ENCODE assay signal across 8 mouse cellular contexts in the genomic region with DNA sequence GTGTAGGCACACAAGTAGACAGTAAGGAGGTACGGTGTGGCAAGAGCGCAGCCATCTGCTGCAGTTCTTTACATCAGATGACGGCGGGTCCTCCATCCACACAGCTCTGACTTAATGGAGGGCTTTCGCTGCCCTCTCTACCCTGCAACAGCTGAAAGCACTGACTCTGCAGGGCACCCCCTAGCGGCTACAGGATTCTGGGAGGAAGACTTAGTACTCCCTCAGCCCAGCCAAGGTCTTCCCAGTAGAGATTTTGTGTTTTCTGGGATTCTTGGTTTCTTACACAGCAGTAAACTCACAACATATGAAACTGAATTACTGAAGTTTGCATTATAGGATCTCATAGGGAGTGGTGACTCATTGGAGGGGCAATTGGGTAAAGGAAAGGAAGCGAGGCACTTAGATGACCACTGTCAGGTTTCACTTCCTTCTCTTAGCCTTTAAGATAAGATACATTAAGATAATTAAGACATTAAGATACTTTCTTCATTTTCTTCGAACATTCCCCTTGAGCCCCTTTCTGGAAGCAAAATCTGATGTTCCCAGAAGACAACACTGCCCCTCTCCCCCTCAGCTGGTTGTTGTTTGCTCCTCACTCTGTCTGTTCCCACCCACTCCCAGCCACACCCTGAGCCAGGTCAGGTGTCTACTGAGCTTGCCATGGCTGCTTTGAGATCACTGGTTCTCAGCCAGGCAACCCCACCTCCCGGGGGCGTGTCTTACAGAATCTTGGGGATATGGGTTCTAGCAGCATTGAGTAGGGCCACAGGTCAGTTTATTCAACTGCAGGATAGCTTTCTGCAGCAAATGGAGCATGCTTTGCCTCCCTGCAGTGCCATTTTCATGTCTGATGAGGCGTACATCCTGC. TPM values are rescaled to one million over a fixed set of nuclear protein-coding genes. Genes with fewer than 3 reads are reported as not detected.
DNase-seq lines count a peak whose midpoint lies in the region; ATAC-seq lines count a peak whose summit lies in the region.

No protein-coding gene starts in this region.

- peak; percentile 43 to 53 for DNase-seq in cerebellum, postnatal 10 days
- DNase-seq in cerebellum, adult 9-10 months: no peak
- DNase-seq in kidney, postnatal 4 days: peak; percentile 34 to 44
- no peak for DNase-seq in kidney, adult 11 months
- DNase-seq in c-Kit-positive CD71-negative TER-119-negative erythroid progenitor cells, embryonic 14.5 days (ENCODE audit: low read depth): peak; percentile 17
- no peak for DNase-seq in cerebellum, adult 18-20 months
- no peak for DNase-seq in adrenal gland, adult (ENCODE audit: inconsistent age in 2 of 2, low spot score in 1 of 2)

- ATAC-seq in neutrophil, adult 5-6 weeks (ENCODE audit: extremely low read depth, insufficient number of reproducible peaks, low FRiP score, poor library complexity, severe bottlenecking): peak; percentile 27; the same call in 1 of the 2 replicates

RNA-seq across cellular contexts. Expression of a gene that starts 10.3 kb away (rescaled TPM):
- total RNA-seq in neutrophil, adult 5-6 weeks (2017): 2.2 and 3.1 TPM in 2 replicates

RNA-seq across cellular contexts. Expression of a gene that starts 37.2 kb away (rescaled TPM):
- total RNA-seq in neutrophil, adult 5-6 weeks (2017): 10.8 and 11.9 TPM in 2 replicates

Comparison
In these comparisons a context has a peak if more than half of its experiments do, and no peak if none do; other contexts are left out.
1. DNase-seq: peak in cerebellum, postnatal 10 days (2 of 2), kidney, postnatal 4 days (2 of 2) and c-Kit-positive CD71-negative TER-119-negative erythroid progenitor cells, embryonic 14.5 days (single experiment); none in cerebellum, adult 9-10 months (single experiment), kidney, adult 11 months (single experiment), cerebellum, adult 18-20 months (0 of 2) and adrenal gland, adult (0 of 2).